Mouse (Mus musculus): Measurements from ENCODE around the gene Sumo3.

Gene Sumo3

DNA sequence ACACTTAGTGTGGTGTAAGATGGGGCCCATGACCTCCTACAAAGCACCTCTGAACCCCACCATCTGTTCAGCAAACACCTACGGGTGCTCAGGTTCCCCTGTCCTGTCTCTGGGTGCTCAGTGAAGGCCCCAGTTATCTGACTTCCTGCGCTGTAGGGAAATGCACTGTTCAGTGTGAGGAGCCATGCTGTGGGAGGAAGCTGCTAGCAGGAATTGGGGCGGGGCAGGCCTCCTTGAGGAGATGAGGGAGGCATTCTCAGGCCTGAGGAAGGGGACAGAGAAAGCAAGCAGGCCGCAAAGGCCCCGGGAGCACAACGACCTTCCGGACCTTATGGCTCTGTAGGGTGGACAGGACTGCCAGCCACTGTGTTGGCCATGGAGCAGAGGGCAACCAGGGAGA is 16.8 kb upstream of the Sumo3 start:
- peak; percentile 78 for DNase-seq (ENCODE audit: low read depth, low spot score)

DNA sequence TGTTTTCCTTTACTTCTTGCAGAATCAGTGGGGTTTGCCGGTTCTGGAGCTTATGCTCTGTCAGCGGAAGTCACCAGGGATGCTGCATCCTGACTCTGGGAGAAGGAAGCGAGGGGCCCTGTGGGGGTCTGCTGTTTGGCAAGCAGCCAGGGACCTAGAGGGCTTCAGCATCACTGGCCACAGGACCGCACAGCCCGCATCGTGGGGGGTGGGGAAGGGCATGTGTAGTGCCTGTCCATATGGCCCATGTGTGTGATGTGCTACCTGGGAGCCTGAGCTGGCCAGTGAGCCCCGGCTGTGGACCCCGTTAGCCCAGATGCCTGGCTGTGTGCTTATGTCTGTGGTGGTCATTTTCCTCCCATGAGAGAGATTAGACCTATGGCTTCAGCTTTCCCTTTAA is 16.1 kb upstream of the Sumo3 start:
- no peak for DNase-seq (ENCODE audit: low read depth, low spot score)

DNA sequence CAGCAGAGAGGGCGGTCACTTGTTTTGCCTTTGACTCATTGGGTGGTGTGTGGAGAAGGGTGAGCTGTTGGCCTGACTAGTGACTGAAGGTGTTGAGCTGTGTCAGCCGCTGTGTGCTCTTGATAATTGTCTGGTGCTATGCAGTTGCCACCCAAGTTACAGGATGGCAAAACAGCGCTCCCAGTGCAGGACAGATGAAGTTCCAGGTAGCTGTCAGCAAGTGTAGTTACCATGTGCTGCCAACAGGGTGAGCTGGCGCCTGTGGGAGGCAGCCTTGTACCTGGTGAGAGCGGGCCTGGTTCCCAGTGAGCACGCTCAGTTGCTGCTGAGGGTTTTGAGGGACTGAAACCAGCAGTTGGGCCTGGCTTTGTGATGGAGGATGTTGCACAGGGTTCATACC is 15.1 kb upstream of the Sumo3 start:
- DNase-seq (ENCODE audit: low read depth, low spot score) = peak; percentile 92

DNA sequence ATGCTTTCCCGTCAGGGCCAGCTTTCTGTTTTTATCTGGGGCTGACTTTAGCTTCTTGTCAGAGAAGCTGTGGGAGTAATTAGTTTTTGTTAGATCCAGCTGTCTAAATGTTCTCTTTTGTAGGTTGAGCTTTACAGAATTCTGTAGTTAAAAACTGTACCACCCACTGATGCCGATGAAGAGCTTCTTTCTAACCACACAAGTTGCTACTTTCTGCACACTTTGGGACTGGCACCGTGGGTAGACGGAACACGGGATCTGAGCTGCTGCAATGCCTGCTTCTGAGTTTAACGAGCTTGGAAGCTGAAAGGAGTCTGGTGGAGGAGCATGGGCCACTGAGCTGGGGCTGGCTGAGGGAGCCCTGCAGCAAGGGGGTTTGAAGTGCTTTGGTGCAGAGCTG is 14.4 kb upstream of the Sumo3 start:
- no peak for DNase-seq (ENCODE audit: low read depth, low spot score)

- no peak for DNase-seq (ENCODE audit: low read depth, low spot score)
These were observed 9.8 kb upstream of the Sumo3 start for GRCm38 (mm10) chr10:77596060-77596459.

DNA sequence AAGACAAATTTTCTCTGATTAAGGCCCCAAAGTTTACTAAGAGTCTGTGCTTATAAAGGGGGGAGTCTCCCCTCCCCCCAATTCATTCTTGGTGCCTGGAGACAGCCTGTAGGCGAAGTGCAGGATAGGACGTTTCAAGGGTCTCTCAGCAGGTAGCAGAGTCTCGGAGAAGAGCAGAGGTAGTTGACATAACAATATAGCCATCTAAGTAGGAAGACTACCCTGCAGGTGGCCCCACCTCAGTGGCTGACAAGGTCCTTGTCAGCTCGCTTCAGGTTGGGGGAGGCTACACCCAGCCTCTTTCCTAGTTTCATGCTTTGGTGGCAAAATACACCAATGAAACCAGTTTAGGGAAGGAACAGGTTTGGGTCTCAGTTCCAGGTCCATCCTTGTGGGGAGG is 2.9 kb upstream of the Sumo3 start:
- peak; percentile 93 for DNase-seq (ENCODE audit: low read depth, low spot score)

DNA sequence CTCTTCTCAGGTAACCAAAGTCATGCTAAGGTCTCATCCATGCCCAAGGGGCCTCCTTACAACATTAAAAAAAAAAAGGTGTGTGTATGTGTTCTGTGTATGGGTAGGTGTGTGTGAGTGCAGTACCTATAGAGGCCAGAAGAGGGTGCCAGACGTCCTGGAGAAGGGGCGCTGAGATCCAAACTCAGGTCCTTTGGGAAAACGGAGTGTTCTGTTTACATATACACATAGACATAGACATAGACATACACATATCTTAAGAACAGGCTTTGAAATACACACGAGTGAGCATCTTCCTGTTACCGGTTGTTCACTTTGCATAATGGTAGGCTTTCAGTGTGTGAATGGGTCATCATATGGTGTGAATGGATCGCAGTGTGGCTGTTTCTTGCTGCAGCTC is 1.8 kb upstream of the Sumo3 start:
- peak; percentile 84 for DNase-seq (ENCODE audit: low read depth, low spot score)

DNA sequence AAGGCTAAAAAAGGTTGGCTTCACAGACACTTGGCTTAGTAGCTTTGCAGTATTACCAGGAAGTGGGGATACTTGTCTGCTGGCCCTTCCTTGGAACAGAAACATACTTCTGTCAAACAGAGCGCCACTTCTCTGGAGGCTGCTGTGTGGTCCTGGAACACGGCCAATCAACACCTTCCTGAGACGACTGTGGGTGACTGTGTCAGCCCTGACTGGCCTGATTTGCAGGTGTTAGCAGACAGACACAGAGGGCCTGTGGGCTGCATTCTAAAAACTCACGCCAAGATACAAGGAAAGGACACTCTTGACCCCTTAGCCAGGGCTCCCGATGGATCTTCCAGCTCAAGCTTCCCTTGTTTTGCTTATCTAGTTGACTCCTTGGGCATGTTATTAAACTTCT is 939 bp upstream of the Sumo3 start:
- DNase-seq (ENCODE audit: low read depth, low spot score) = no peak

GRCm38 (mm10) chr10:77605368-77605767 is 529 bp upstream of the Sumo3 start:
- DNase-seq (ENCODE audit: low read depth, low spot score) = peak; percentile 88

DNA sequence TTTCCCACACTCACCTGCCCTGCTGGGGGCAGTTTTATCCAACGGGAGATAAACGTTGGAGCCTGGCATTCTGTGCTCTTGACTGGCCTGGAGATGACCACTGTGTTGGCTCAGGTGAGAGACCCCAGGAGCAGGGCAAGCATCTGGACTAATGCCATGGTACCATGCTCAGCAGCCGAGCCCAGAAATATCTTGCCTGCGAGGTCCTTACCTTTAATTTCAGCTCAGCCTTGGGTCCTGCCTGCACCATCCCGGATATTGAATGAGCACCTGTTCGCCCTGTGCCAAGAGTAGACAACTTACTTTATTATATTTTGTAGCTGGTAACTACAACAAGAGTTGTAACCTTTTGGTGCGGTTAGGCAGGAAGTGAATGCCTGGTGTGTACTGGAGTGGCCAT is 958 bp downstream of the Sumo3 start:
- no peak for DNase-seq (ENCODE audit: low read depth, low spot score)

DNA sequence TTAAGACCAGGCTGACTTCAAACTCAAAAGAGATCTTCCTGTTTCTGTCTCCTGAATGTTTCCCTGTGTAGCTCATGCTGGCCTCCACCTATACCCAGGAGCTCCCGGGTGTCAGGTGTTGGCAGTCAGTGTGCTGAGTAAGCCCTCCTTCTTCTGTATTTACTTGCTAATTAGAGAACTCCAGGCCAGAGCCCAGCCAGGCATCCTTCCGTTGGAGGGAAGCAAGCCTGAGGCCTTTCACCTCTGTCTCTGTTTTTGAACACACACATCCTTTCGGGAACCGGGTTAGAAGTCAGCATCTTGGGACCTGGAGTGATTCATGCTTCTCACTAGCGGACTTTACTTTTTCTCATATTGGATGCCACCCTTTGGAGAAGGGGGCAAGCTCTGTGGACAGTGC is 1.5 kb downstream of the Sumo3 start:
- peak; percentile 76 for DNase-seq (ENCODE audit: low read depth, low spot score)

GRCm38 (mm10) chr10:77608589-77608988 is 2.7 kb downstream of the Sumo3 start:
- DNase-seq (ENCODE audit: low read depth, low spot score) = no peak

DNA sequence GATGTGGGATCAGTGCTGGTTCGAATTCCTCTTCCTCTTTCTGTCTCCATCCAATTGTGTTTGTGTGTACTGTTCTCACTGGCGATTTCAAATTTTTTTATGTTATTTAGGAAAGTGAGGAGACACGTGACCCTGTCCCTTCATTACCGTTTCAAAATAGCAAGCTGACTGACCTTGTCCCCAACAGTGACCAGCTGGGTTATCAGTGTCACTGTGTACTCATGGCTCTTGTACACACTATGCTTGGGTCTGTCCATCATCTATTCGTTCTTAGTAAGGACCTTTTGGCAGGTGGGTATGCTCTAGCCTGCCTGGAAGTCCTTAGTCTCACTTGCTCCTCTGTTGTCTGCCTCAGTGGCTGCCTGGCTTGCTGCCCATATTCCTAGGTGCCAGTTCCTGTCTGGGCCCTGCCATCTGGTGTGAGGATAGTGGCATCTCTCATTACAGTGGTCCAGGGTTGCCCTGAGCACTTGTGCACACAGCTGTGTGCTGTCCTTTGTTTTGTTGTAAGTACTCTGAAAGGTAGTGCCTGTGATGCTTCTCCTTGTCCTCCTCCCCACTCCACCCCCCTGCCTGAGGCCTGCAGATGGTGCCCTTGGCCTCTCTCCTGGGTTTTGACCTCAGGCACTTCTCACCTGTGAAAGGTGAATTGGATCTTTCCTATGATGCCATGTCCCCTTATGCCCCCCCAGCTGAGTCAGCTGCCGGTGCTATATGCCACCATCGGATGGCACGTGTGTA is 4.5 kb downstream of the Sumo3 start:
- DNase-seq (ENCODE audit: low read depth, low spot score) = no peak

- DNase-seq (ENCODE audit: low read depth, low spot score) = no peak
These were observed 7.5 kb downstream of the Sumo3 start for GRCm38 (mm10) chr10:77613409-77613808.

- DNase-seq (ENCODE audit: low read depth, low spot score) = no peak
These were observed 9.8 kb downstream of the Sumo3 start for GRCm38 (mm10) chr10:77615647-77616046.

DNA sequence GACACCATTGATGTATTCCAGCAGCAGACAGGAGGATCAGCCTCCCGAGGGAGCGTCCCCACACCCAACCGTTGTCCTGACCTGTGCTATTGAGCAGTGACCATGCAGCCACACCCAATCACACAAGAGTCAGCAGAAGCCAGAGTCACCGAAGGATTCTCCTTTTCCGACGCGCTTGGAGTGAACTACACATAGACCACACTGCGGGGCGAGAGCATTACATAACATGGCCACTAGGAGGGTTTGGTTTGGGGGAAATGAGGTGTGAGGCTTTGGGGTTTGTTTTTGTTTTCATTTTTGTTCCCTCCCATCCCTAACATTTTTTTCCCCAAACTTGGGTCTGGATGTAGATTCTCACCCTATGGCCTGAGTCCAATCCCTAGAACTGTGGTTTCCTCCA is 10.3 kb downstream of the Sumo3 start:
- peak; percentile 66 for DNase-seq (ENCODE audit: low read depth, low spot score)

DNA sequence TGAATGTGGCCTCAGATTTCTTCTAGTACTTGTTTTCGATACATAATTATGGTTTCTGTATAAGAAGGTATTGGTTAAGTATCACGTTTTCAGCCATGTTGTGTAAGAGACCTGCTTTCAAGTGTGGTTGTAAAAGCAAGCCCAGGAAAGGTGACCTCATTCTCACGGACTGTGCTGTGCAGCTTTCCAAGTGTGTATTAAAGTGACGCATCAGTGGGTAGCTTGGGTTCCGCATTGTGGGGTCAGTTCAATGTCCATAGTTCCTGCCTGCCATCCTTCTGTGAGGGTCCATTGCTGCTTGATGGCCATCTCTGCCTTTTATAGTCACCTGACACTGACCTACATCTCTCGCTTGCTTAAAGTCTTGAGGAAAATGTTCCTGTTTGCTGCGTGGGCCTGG is 11.0 kb downstream of the Sumo3 start:
- no peak for DNase-seq (ENCODE audit: low read depth, low spot score)

DNA sequence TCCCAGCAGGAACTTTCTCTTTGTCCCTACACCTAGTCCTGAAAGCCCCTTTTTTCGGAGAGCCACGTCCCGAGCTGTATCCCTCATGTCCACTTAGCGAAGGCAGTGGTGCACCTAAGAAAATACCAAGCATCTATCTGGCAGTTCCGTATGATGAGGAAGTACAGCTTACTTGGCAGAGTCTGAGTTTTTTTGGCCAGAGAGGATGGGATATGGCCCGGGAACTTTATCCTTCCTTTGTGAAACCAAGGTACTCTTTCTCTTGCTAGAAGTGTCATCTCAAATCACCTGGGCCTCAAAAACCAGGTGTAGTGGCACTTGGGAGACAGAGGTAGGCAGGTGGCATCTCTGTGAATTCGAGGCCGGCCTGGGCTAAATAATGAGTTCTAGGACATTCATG is 15.6 kb downstream of the Sumo3 start:
- DNase-seq (ENCODE audit: low read depth, low spot score) = no peak

DNA sequence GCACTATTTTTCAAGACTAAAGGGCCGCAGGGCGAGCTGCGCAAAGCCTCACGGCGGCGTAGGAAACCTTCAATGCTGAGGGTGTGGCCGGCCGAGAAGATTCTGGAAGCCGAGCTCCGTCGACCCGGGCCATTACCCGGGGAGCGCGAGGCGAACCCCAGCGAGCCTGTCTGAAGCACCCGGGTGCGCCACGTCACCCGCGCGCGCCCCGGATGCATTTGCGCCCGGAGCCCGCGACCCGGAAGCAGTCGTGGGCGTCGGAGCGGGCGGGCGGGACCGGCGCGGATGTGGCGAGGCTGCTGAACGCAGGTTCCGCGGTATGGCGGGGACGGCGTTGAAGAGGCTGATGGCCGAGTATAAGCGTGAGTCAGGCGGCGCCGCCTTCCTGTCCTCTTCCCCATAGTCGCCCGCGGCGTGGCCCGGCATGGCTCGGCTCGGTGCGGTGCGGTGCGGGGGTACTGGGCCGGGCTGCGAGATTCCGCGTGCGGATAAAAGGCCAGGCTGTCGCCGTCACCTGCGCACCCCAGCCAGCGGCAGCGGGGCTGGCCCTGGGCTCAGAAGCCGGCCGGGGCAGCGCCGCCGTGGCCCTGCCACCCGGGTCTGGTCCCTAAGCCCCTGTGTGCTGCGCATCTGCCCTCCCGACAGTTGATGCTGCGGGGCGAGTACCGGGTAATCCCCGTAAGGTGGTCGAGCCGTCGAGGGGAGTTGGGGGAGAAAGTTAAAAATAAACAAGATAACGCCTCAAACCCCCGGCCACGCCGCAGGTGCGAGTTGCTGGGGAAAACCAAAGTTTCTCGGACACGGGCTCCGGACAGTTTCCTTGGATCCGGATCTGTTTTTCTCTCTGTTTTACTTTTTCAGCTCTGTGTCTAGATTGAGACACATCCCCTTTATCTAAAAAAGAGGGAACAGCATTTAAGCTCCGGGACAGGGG is 16.4 kb downstream of the Sumo3 start, which contains the start of gene Ube2g2:
Gene Ube2g2, plus strand, starts transcription at position 221 of the 934 bp plus-strand sequence.
- peak; percentile 87 for DNase-seq (ENCODE audit: low read depth, low spot score)

DNA sequence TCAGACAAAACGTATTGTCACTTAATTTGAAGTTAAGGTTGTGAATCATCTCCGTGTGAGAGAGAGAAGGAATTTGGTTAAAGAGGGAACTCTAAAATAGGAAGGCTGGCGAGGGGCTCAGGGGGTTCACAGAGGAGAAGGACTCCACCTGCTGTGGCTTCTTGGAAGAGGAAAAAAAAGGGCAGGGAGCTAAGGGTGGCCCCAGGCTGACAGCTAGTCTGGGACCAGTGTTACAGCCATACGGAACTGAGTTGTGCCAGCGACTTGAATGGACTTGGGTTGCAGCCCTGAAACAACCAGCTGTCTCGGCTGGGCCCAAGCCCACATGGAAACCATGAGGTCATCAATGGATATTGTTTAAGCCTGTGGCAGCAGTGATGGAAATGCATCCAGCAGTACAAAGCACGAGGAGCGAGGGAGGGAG is 17.2 kb downstream of the Sumo3 start:
- DNase-seq (ENCODE audit: low read depth, low spot score) = no peak

DNA sequence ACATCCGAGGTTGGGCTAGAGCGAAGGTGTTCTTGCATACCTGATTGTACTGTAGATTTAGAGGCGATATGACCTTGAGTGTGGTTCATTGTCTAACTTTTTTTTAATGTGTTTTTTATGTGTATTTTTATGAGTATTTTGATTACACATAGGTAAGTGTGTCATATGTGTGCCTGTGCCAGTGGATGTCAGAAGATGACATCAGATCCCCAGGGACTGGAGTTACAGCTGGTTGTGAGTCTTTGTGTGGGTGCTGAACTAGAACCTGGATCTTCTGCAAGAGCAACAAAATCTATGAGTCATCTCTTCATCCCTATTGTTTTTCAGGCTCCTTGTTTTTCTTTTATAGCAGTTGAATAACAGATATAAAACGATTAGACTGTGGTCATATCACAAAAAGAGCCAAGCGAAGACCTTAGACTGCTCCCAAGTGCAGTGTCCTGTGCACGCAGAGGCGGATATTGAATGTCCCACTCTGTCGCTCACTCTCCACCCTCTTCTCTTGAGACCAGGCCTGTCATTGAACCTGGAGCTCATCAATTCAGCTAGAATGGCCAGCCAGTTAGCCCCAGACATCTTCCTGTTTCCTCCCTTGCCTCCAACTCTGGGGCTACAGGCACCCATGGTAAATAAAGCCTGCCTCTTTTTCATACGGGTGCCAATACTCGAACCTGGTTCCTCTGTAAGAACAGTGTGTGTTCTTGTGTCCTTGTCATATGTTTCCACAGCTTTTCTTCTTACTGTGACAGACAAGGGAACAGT is 17.9 kb downstream of the Sumo3 start:
- DNase-seq (ENCODE audit: low read depth, low spot score) = no peak

GRCm38 (mm10) chr10:77624570-77624995 is 18.7 kb downstream of the Sumo3 start:
- DNase-seq (ENCODE audit: low read depth, low spot score) = no peak

All from R1 (cell line).